Mouse (Mus musculus): ENCODE data around the gene Nxpe2. TPM values are rescaled to one million over a fixed set of nuclear protein-coding genes. Genes with fewer than 3 reads are reported as not detected.

The Nxpe2 gene
- polyA plus RNA-seq, 1 experiment from 2014 or later: 0.76 TPM

DNA sequence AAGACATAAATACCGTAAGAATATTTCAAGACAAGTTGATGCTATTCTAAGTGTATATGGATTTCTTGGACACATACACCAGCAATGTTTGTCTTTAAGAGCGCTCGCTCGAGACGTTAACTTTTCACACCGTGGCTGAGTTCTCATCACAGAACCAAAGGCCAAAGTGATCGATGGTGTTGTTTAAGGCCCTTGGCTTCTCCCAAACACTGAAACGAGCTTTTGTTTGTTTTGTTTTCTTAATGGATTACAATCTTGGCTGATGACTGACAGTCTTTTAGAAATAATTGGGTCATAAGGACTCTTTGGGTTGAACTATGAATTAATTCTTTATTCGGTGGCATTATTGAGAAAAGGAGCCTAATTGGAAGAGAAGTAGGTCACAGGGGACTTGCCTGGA lies 7.8 kb downstream of the Nxpe2 start:
- H3K4me2 ChIP-seq (replicated peaks; ENCODE audit: low read depth): no peak overlapping the region
- no peak for ATAC-seq
- H3K4me1 ChIP-seq (replicated peaks; ENCODE audit: control insufficient read depth, insufficient read depth, low read length): no peaks in the 10 kb centered on the region
- no peaks in the 10 kb centered on the region for H3K9me3 ChIP-seq (ENCODE audit: control insufficient read depth)
- no peak for TF ChIP-seq CTCF (IDR thresholded peaks at IDR 0.05; ENCODE audit: low read depth)
- no peak overlapping the region for H3K27ac ChIP-seq (ENCODE audit: low read depth, low read length)
- H3K4me3 ChIP-seq (ENCODE audit: low read depth, low read length): no peak overlapping the region
- no peaks in the 10 kb centered on the region for H3K36me3 ChIP-seq (ENCODE audit: control insufficient read depth, insufficient read depth)
- H3K27me3 ChIP-seq (replicated peaks; ENCODE audit: control insufficient read depth, insufficient read depth, low read length): no peaks in the 10 kb centered on the region
- 78% methylated on average over 9 of the region's 9 CpGs for WGBS
- no peak overlapping the region for H3K9ac ChIP-seq (ENCODE audit: low read depth, low read length)

DNA sequence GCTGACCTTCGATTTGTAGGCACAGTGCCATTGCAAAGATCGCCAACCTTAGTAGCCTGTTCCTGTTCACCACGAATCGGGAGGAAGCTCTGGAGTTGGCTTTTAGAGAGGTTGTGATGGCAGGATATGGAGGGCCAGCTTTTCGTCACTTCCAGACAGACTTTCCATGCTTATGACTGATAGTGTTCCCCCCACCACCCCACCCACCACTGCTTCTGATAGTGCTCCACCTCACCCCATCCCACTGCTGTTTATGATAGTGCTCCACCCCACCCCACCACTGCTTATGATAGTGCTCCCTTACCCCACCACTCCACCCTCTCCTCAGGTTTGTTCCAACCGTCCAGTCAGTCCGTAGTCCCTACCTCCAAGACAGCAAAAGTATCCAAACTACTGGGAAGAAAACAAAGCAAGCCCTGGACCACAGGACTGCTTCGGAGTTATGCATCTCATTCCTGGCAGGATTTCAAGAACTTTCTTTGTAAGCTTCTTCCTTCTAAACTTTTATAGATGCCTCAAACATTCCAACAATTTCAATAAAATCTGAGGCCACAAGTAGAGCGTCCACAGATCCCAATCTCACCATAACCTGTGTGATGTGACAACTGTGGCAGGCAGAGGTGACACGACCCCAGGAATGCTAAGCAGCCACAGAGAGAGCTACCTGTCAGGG lies 12.4 kb downstream of the Nxpe2 start:
- Histone ChIP-seq H3K9me3 (ENCODE audit: control insufficient read depth) (no peaks in the 10 kb centered on the region), H3K36me3 (ENCODE audit: control insufficient read depth, insufficient read depth) (no peaks in the 10 kb centered on the region), H3K9ac (ENCODE audit: low read depth, low read length) (no peak overlapping the region), H3K4me2 (replicated peaks; ENCODE audit: low read depth) (no peak overlapping the region), H3K27ac (ENCODE audit: low read depth, low read length) (no peak overlapping the region), H3K4me1 (replicated peaks; ENCODE audit: control insufficient read depth, insufficient read depth, low read length) (no peaks in the 10 kb centered on the region), H3K4me3 (ENCODE audit: low read depth, low read length) (no peak overlapping the region), H3K27me3 (replicated peaks; ENCODE audit: control insufficient read depth, insufficient read depth, low read length) (no peaks in the 10 kb centered on the region)
- TF ChIP-seq CTCF (IDR thresholded peaks at IDR 0.05; ENCODE audit: low read depth): no peak
- WGBS: 73% methylated on average over 10 of the region's 10 CpGs
- no peak for ATAC-seq

DNA sequence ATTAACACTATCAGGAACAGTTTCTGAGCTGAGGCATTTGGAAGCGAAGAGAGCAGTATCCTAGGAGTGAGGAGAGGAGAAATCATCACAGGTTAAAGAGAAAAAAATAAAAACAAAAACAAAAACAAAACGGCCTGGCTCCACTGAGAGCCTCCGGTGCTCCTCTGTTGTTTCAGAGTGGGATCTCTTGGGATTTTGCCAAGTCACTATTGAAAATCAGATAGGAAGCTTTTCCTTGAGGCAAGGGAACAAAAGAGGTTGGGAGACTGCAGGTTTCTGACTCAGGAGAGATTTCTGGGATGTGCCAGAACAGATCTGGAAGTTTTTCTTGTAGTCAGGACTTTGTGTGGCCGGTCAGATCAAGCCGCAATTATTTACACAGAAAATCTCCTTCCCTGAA lies 13.7 kb downstream of the Nxpe2 start:
- H3K9ac ChIP-seq (ENCODE audit: low read depth, low read length): no peak overlapping the region
- no peaks in the 10 kb centered on the region for H3K4me1 ChIP-seq (replicated peaks; ENCODE audit: control insufficient read depth, insufficient read depth, low read length)
- H3K36me3 ChIP-seq (ENCODE audit: control insufficient read depth, insufficient read depth): no peaks in the 10 kb centered on the region
- H3K4me3 ChIP-seq (ENCODE audit: low read depth, low read length): no peak overlapping the region
- no peak overlapping the region for H3K4me2 ChIP-seq (replicated peaks; ENCODE audit: low read depth)
- no peaks in the 10 kb centered on the region for H3K27me3 ChIP-seq (replicated peaks; ENCODE audit: control insufficient read depth, insufficient read depth, low read length)
- H3K27ac ChIP-seq (ENCODE audit: low read depth, low read length): no peak overlapping the region
- no peak for TF ChIP-seq CTCF (IDR thresholded peaks at IDR 0.05; ENCODE audit: low read depth)
- ATAC-seq: no peak
- WGBS: 55% methylated on average over 5 of the region's 5 CpGs
- H3K9me3 ChIP-seq (ENCODE audit: control insufficient read depth): no peaks in the 10 kb centered on the region

DNA sequence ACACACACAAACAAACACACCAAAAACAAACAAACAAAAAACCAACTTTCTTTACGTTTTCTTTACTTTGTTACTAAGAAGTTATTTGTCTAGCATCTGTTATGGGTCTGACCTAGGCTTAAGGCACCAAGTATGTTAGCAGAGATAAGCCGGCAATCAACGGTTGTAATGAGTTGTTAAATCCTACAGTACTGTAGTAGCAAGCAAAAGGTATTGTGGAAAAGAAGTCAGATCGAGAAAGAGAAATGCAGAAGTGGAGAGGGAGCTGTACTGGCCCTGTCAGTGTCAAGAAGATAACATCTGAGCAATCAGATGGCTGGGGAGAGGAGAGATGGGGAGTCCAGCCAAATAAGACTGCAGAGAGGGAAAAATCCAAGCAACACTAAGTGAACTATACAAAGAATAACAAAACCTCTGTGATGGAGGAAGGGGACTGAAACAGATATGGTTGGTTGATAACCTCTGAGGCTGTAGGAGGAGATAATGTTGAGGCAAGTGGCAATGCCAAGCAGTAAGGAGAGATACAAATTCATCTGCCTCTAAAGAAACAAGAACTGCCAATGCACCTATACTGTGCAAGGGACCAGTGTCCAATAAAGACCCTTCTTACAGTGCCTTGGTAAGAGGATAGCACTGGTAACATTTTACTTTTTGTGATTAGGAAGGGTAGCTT lies 14.3 kb downstream of the Nxpe2 start:
- H3K9me3 ChIP-seq (ENCODE audit: control insufficient read depth): no peaks in the 10 kb centered on the region
- H3K4me2 ChIP-seq (replicated peaks; ENCODE audit: low read depth): no peak overlapping the region
- no peak overlapping the region for H3K4me3 ChIP-seq (ENCODE audit: low read depth, low read length)
- no peak overlapping the region for H3K9ac ChIP-seq (ENCODE audit: low read depth, low read length)
- H3K36me3 ChIP-seq (ENCODE audit: control insufficient read depth, insufficient read depth): no peaks in the 10 kb centered on the region
- no peak overlapping the region for H3K27ac ChIP-seq (ENCODE audit: low read depth, low read length)
- no peak for TF ChIP-seq CTCF (IDR thresholded peaks at IDR 0.05; ENCODE audit: low read depth)
- WGBS: 44% methylated on average over 4 of the region's 4 CpGs
- H3K4me1 ChIP-seq (replicated peaks; ENCODE audit: control insufficient read depth, insufficient read depth, low read length): no peaks in the 10 kb centered on the region
- ATAC-seq: no peak
- H3K27me3 ChIP-seq (replicated peaks; ENCODE audit: control insufficient read depth, insufficient read depth, low read length): no peaks in the 10 kb centered on the region

DNA sequence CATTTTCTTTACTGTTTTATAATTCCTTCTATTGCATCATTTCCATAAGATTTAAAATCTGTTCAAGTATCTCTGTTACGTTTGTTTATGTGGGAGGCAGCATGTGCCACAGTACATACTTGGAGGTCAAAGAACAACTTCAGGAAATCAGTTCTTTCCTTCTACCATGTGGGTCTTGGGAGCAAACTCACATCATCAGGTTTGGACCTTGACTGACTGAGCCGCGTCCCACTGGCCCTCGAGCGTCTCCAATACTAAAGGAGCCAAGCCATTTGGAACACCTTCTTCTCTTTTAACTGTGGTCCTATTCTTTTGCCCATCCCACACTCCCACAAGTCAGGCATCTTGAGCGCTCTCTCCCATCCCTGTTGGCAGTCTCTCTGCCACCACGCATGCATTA lies 23.7 kb downstream of the Nxpe2 start:
- Histone ChIP-seq H3K4me1 (replicated peaks; ENCODE audit: control insufficient read depth, insufficient read depth, low read length) (no peaks in the 10 kb centered on the region), H3K36me3 (ENCODE audit: control insufficient read depth, insufficient read depth) (no peaks in the 10 kb centered on the region), H3K27ac (ENCODE audit: low read depth, low read length) (no peak overlapping the region), H3K9ac (ENCODE audit: low read depth, low read length) (no peak overlapping the region), H3K4me2 (replicated peaks; ENCODE audit: low read depth) (no peak overlapping the region), H3K4me3 (ENCODE audit: low read depth, low read length) (no peak overlapping the region), H3K27me3 (replicated peaks; ENCODE audit: control insufficient read depth, insufficient read depth, low read length) (no peaks in the 10 kb centered on the region), H3K9me3 (ENCODE audit: control insufficient read depth) (no peaks in the 10 kb centered on the region)
- WGBS: 84% methylated on average over 7 of the region's 7 CpGs
- no peak for TF ChIP-seq CTCF (IDR thresholded peaks at IDR 0.05; ENCODE audit: low read depth)
- no peak for ATAC-seq

DNA sequence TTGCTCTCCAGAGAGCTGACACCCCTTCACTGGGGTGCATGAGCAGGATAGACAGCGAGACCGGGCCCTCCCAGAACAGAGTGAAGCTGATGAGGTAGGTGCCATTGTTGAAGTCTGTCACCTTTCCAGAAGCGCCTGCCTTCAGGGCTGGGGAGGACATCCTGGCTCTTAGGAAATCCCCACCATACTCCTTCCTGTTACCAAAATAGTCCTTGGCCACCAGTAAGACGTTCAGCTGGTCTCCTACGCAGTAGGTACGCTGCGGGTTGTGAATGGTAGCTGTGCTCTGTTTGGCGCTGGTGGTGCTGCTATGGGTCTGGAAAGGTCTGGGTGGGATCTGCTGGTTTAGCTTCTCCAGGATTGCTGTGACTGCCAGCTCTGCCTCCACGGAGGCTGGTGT lies 26.9 kb downstream of the Nxpe2 start:
- no peaks in the 10 kb centered on the region for H3K27me3 ChIP-seq (replicated peaks; ENCODE audit: control insufficient read depth, insufficient read depth, low read length)
- no peak overlapping the region for H3K4me3 ChIP-seq (ENCODE audit: low read depth, low read length)
- no peaks in the 10 kb centered on the region for H3K9me3 ChIP-seq (ENCODE audit: control insufficient read depth)
- no peaks in the 10 kb centered on the region for H3K4me1 ChIP-seq (replicated peaks; ENCODE audit: control insufficient read depth, insufficient read depth, low read length)
- no peak overlapping the region for H3K27ac ChIP-seq (ENCODE audit: low read depth, low read length)
- no peak overlapping the region for H3K4me2 ChIP-seq (replicated peaks; ENCODE audit: low read depth)
- no peak for ATAC-seq
- no peaks in the 10 kb centered on the region for H3K36me3 ChIP-seq (ENCODE audit: control insufficient read depth, insufficient read depth)
- no peak overlapping the region for H3K9ac ChIP-seq (ENCODE audit: low read depth, low read length)
- WGBS: 83% methylated on average over 9 of the region's 9 CpGs
- TF ChIP-seq CTCF (IDR thresholded peaks at IDR 0.05; ENCODE audit: low read depth): no peak

Measured in intestine, postnatal 0 days (tissue).